Mouse (Mus musculus): ENCODE results near the gene Shmt1. TPM values are rescaled to one million over a fixed set of nuclear protein-coding genes. Genes with fewer than 3 reads are reported as not detected.

The Shmt1 gene
- polyA plus RNA-seq, 3 experiments from 2014 or later: 13.3 to 16.0 (median 15.6) TPM

DNA sequence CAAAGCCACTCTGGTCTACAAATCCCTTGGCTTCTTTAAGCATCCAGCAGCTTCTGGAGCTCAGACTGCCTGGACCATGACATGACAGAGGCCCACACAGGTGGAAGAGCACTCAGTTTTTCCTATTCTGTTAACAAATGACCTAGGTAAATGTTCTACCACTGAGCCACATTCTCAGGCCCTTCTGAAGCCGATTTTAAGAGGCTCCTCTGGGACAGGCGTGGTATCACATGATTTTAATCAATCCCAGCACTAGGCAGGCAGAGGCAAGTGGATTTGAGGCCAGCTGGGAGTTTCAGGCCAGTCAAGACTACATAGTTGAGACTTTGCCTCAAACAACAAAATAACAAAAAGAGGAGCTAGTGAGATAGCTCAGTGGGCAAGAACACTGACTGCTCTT, 21.0 kb downstream of the Shmt1 start:
- no peak for ATAC-seq

DNA sequence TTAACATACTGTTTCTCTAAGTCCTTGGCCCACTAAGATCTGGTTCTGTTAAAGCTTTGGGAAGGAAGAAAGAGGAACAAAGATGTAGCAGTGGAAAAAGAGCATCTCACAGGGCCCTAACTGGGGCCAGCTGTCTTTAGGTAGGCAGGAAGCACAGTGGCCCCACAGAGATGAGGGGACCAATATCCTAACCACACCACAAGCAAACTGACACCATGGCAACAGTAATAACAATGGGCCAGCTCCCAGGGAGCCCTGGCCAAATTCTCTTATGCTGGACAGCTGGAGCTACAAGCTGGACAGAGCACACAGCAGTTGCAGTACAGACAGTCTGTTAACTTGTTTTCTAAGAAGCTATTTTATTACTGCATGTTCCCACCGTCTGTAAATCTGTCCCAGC, 23.9 kb downstream of the Shmt1 start:
- no peak for ATAC-seq

- ATAC-seq: no peak
These were observed 27.2 kb downstream of the Shmt1 start for GRCm38 (mm10) chr11:60784179-60784922.

DNA sequence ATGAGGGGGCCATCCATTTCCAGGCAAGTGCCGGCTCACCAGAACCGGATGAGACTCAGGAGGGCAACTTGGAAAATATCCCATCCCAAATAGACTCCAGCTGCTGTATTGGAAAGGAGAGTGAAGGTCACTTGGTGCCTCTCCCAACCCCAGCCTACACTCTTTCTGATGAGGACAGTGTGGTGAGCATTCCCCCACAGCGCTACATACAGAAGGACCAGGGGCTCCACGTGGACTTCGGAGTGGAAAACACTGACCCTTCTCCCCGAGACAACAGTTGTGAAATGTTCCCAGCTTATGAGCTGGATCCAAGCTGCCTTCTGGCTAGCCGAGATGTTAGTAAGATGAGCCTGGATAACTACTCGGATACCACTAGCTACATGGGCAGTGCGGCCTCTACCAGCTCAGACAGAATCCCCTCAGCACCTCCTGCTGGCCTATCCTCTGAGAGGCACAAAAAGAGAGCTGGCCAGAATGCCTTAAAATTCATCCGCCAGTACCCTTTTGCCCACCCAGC, 31.8 kb downstream of the Shmt1 start:
- ATAC-seq: no peak

DNA sequence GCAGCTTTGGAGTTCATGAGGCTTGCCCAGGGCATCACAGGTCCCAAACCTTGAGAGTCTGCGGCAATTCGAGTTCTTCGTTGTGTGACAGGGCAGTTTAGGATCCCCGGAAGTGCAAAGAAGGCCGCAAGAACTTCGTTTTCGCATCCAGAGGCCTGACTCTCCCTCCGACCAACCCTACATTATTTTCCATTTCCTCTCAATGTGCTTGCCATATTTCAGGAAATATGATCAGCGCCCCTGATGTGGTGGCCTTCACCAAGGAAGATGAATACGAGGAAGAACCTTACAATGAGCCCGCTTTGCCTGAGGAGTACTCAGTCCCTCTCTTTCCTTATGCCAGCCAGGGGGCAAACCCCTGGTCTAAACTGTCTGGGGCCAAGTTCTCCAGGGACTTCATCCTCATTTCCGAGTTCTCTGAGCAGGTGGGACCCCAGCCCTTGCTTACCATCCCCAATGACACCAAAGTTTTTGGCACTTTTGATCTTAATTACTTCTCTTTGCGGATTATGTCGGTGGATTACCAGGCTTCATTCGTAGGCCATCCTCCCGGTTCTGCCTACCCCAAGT, 33.6 kb downstream of the Shmt1 start:
- ATAC-seq: peak; percentile 6

DNA sequence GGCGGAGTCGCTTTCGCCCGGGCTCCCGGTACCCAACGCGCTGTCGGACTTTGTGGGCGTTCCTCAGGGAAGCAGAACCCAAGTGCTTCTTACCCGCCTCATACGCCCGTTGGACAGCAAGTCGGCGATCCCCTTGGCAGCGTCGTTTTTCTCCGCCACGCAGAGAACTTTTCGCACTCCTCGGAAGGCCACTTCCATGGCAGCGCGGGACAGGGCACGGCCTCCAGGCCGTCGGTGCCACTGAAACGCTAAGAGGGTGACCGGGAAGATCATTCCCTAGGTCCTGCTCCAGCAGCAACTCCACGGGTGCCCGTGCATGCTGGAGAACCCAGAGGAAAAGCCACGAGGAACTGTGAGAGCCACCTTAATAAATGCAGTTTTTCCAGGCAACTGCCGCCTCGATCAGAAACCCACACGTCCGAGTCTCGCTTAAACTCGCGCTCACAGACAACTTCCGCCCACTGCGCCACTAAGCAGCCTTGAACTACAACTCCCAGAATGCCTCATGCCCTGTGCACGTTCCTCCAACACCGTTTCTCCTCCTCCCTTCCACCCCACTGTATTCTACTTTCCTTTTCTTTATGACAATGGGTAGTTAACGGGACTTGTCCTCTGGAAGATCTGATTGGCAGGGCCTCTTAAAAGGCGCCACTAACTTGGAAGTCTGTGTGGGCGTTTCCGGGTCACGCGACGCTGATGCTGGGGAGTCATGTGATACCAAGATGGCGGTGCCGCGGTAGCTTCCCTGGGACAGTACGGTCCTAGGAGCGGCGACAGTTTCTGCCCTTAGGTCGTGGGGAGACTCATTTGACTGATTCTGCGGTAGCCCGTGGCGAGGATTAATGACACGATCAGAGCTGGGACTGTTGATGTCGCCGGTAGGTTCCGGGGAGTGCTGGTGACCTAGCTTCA, 34.4 kb downstream of the Shmt1 start, which contains the start of the genes Top3a and Smcr8:
Top3a (minus strand) TSS at position 537 of the 912 bp plus-strand sequence.
Smcr8 (plus strand) TSS at position 696 of the 912 bp plus-strand sequence.
- ATAC-seq: peak; percentile 95

DNA sequence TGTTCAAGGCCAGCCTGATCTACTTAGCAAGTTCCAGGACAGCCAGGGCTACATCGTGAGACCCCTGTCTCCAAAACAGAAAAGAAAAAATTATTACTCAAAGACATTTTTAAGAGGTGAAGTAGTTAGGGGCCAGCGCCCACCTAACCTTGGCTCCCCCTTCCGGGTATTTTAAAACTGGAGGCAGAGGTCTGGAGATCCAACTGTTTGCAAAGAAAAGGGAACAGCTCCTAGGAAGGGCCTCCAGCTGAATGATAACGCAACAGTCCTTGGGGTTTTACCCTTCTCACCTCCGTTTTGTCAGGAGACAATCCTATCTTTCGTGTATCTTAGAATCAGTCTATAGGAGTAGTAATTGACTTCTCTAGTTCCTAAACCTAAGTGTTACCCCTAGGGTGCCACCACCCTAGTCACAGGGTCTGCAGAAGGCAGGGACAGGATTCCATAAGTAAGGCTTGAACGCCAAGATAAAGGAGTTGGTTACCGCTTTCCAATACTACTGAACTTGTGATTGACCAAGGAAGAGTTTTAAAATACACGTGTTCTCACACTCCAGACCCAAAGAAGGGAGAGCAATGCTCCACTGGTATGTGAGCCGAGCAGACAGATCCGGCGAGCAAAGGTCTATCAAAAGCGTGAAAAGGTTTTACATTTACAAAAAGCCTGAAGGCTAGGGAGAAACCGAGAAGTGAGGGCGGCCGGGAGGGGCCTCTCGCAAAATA, 35.2 kb downstream of the Shmt1 start:
- ATAC-seq: no peak

DNA sequence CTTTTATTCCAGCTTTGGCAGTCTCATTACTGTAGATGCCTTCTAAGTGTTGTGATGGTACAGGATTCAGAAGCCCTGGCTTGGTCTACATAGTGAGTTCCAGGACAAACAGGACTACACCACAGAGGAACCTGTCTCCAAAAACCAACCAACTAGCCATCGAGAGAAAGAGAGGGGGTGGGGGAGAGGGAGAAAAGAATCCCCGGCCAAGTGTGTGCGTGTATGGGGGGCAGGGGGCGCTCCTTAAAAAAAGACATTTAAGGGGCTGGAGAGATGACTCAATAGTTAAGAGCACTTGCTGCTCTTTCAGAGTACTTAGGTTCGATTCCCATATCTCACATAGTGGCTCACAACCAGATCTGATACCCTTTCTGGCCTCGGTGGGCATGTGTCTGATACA, 35.9 kb downstream of the Shmt1 start:
- ATAC-seq: no peak

DNA sequence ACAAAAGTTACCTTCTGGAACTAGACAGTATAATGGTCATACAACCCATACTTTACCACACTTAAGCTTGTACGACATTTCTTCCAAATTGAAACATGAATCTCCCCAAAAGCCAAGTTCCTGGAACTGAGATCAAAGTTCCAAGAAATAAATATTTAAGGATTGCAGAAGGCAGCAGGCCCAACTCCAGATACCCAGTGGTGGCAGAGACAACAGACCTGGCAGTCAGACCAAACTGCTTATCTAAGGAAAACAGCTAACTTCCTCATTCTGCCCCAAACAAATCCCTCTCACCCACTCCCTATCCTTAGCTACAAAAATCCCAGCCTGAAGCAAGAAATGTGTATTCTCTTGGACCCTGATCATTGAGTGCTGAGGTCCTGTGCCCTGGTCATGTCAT, 36.7 kb downstream of the Shmt1 start:
- no peak for ATAC-seq

- no peak for ATAC-seq
These were observed 37.3 kb downstream of the Shmt1 start for GRCm38 (mm10) chr11:60774158-60774689.

GRCm38 (mm10) chr11:60772161-60772560, 39.4 kb downstream of the Shmt1 start:
- no peak for ATAC-seq

DNA sequence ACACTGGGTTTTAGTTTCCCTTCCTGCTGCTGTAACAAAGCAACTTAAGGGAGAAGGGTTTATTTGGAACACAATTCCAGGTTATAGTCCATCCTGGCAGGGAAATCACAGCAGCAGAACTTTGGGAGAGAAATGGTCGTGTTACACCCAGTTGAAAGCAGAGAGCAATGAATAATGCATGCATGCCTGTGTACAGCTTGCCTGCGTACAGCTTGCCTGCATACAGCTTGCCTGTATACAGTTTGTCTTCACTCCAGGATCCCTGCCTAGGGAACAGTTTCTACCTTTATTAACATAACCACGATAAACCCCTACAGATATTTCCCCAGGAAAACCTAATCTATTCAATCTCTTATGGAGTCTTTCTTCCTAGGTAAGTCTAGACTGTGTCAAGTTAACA, 40.7 kb downstream of the Shmt1 start:
- no peak for ATAC-seq

DNA sequence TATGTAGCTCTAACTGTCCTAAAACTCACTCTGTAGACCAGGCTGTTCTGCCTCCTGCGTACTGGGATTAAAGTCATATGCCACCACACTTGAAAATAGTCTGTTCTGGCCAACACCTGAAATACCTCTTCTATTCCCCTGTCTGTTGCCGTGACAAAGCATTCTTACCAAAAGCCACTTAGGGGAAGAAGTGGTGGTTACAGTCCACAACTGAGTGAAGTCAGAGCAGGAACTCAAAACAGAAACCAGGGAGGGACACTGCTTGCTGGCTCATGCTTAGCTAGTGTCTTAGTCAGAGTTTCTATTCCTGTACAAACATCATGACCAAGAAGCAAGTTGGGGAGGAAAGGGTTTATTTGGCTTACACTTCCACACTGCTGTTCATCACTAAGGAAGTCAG, 42.2 kb downstream of the Shmt1 start:
- no peak for ATAC-seq

- no peak for ATAC-seq
These were observed 44.5 kb downstream of the Shmt1 start for GRCm38 (mm10) chr11:60766969-60767368.

DNA sequence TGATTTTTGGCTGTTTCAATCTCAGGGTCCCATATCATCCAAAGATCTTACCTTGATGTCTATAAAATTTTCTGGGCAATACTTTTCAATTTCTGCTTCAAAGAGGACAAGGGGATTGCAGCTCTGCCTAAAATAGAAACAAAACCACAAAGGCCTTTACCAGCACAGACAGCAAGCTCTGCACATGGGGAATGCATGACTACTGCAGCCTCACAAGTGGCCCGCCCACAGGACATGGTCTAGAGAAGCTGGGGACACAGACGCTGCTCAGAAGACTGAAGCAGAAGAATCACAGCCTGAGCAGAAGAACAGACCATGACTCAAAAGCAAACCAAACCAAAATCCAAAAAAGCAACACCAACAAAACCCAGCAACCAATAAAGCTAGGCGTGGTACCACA, 49.8 kb downstream of the Shmt1 start:
- ATAC-seq: no peak

DNA sequence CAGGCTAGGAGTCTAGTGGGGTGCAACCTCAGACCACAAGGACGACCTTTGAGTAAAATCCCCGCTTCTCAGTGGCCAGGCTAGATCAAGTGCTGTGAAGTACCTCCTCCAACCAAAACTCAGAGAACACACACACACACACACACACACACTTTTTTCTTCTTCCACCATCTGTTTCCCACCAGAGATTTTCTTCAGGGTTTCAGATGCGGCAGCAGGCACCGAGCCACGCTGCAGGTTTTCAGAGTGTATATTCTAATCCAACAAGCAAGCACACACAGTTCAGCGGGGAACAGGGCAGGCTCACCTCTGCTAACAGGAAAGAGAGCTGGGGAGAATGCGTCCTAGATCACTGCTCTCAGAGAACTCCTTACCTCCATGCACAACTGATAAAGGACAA, 55.9 kb downstream of the Shmt1 start:
- ATAC-seq: no peak

- ATAC-seq: no peak
These were observed 71.2 kb downstream of the Shmt1 start for GRCm38 (mm10) chr11:60740321-60740720.

Other genes with a start within 250 kb of the Shmt1 start
- 10 to 100 TPM in 1 of 3 experiments, 1 to 10 TPM in 2; 6.6 to 10.3 (median 9.9) TPM for gene Llgl1, start 112.0 kb downstream of the Shmt1 start, polyA plus RNA-seq (2017; shearing (Covaris generic))
- gene Flii, start 84.5 kb downstream of the Shmt1 start, polyA plus RNA-seq (2017; shearing (Covaris generic)): 10 to 100 TPM; 77.5 to 90.2 (median 77.9) TPM
- 10 to 100 TPM in 2 of 3 experiments, 1 to 10 TPM in 1; 8.7 to 11.4 (median 10.3) TPM for gene Mief2, start 83.3 kb downstream of the Shmt1 start, polyA plus RNA-seq (2017; shearing (Covaris generic))
- 10 to 100 TPM; 10.6 to 13.8 (median 12.5) TPM for gene Top3a, start 34.4 kb downstream of the Shmt1 start, polyA plus RNA-seq (2017; shearing (Covaris generic))
- gene Smcr8, start 34.2 kb downstream of the Shmt1 start, polyA plus RNA-seq (2017; shearing (Covaris generic)): 1 to 10 TPM; 5.5 to 6.7 (median 6.3) TPM
- 10 to 100 TPM; 16.1 to 20.6 (median 19.2) TPM for gene Dhrs7b, start 18.9 kb upstream of the Shmt1 start, polyA plus RNA-seq (2017; shearing (Covaris generic))
- gene Tmem11, start 67.6 kb upstream of the Shmt1 start, polyA plus RNA-seq (2017; shearing (Covaris generic)): 10 to 100 TPM; 22.8 to 30.3 (median 28.2) TPM
- gene Natd1, start 103.0 kb upstream of the Shmt1 start, polyA plus RNA-seq (2017; shearing (Covaris generic)): 1 to 10 TPM; 5.4 to 6.7 (median 6.4) TPM
- 100 to 1,000 TPM in 1 of 3 experiments, 10 to 100 TPM in 2; 46.2 to 121 (median 54.2) TPM for gene Map2k3, start 120.3 kb upstream of the Shmt1 start, polyA plus RNA-seq (2017; shearing (Covaris generic))
- gene Kcnj12, start 210.8 kb upstream of the Shmt1 start, polyA plus RNA-seq (2017; shearing (Covaris generic)): not detected